Mouse (Mus musculus) kidney, adult 2 months (tissue): ENCODE data around the gene Zmynd12.

Experiments used
- CTCF ChIP-seq: fragments of 200-500 bp; conservative IDR thresholded peaks from 2 replicates; pipeline ENCODE4 v1.5.1; 2011; ENCODE audit warnings: low read depth, mild to moderate bottlenecking, control low read depth, low read length, moderate library complexity, mixed read lengths; ENCODE audit not compliant: insufficient read depth, insufficient read length
- POLR2A ChIP-seq: fragments of 200-500 bp; IDR thresholded peaks from one replicate; pipeline ENCODE4 v1.6.1; 2011; ENCODE audit warnings: low read depth, low read length, control low read depth

GRCm38 (mm10) chr4:119389184-119389583 is 33.4 kb upstream of the Zmynd12 start:
- no peak for TF ChIP-seq POLR2A
- no peak for TF ChIP-seq CTCF
